Mouse (Mus musculus) c-Kit-positive CD71-positive TER-119-positive erythroid progenitor cells, embryonic 14.5 days (primary cell): ENCODE measurements around the gene Zmiz1.

Experiments used
- DNase-seq: peaks from one replicate; pipeline ENCODE4 v3.0.0-alpha.2; 2013; ENCODE audit warnings: low spot score

Gene Zmiz1

DNA sequence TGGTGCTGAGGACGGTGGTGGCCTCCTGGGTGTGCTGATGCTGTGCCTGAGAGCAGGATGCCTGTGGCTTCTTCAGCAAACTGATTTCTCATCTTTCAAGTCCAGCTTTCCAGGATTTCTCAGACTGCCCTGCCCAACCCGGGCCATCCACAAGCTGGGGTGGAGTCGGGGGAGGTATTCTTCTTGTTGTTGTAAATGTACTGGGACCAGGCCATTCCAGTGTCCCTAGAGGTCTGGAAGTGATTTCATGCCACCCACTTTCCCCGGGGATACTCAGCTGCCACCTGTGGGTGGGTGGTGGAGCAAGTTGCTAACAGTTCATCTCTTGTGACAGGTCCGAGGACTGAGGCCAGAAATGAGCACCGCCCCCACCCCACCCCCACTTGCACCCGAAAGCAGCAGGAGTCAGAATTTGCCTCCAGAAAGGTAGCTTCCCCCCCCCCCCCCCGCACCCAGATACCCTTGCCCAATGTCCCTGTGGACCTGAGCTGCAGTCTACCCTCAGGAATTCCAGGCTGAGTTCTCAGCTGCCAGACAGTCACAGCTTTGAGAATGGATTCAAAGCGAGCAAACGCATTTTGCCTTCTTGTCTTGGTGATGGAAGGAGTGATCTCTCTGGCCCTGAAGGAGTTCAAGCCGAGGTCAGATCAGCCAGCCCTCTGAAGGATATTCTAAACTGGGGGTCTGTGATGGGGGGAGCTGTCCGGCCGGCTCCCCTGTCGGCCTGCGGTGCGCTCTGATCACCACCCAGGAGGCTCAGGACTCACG, 2.1 kb upstream of the Zmiz1 start:
- DNase-seq: no peak

DNA sequence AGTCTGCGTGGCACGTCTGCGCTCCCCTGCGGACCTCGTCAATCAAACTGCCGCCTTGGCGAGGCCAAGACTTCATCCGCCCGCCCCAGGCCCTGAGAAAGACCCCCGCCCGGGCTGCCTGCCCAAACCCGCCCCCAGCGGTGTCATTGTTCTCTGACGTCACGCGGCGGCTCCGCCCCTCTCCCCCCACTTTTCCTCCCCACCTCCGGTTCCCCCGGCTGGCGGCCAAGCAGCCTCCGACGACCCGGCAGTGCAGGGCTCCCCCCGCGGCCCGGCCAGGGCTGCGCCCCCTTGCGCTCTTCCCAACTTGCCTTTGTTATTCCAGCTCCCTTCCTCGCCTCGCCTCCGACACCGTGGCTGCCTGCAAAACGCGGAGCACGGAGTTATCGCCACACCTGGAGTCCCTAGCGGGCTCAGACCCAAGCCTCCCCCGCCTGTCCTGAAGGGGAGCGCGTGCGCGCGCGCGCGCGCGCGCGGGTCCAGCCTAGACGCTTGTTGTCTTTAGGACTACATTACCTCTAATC, 1.5 kb upstream of the Zmiz1 start:
- peak; percentile 67 for DNase-seq

DNA sequence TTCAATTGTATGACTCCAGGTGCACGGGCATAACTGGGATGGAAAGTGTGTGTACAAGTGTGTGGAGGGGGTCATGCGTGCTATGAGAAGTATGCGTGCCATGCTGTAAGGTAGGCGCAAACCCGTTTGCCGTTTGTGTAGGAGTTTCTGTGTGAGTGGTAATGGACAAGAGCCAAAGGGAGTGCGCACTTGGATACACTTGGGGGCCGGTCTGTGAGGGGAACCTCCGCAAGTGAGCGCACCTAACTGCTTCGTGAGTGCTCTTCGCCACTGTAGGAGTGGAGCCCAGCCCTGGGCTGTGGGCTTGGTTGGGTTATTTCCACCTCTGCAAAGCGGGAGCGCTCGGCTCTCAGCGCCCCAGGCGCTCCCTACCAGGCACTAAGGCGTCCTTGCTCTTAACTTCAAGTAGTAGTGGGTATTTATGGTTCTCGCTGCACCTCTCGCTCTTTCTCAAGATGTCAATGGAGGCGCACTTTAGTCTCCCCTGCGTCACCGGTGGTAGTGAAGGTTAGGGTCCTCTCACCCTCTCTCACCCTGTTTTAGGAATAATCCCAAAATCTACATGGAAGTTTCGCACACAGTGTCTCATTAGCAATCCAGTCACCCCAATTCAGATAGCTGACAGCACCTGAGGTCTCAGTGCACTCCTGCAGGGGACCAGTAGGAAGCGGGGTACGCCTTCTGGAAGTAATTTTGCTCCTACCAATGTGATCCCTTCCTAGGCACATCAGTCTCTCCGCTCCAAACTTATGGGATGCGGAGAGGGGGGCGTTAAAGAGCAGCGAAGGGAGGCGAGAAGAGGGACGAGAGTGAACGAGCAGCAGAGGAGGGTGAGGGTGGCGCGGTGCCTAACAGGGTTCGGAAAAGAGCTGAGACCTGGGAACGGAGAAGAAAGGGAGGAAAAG, 622 bp upstream of the Zmiz1 start:
- peak; percentile 37 for DNase-seq

DNA sequence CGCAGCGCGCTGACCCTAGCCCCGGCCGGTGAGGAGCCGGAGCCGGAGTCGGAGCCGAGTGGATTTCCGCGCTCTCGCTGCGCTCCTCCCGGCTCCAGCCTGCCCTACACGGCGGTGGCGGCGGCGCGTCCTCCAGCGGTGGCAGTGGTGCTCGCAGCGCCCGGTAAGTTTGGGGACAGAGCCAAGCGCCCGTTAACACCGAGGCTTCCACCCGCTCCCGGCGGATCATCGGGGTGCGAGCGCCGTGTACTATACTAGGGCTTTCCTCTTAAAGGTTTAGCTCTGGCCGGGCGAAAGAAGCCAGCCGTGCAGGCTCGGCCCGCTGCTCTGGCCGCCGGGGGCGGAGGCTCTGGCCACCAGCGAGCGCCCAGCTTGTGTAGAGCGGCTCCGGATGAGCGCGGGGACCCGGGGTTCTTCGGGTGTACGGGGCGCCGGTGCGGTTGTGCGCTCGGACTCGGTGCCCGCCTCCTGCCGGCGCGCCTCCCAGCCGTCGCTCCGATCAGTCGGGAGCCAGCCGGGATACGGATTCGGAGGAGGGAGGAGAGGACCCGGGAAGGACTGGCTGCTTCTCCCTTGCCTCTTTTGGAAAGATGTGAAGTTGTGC, 511 bp downstream of the Zmiz1 start:
- DNase-seq: peak; percentile 40

DNA sequence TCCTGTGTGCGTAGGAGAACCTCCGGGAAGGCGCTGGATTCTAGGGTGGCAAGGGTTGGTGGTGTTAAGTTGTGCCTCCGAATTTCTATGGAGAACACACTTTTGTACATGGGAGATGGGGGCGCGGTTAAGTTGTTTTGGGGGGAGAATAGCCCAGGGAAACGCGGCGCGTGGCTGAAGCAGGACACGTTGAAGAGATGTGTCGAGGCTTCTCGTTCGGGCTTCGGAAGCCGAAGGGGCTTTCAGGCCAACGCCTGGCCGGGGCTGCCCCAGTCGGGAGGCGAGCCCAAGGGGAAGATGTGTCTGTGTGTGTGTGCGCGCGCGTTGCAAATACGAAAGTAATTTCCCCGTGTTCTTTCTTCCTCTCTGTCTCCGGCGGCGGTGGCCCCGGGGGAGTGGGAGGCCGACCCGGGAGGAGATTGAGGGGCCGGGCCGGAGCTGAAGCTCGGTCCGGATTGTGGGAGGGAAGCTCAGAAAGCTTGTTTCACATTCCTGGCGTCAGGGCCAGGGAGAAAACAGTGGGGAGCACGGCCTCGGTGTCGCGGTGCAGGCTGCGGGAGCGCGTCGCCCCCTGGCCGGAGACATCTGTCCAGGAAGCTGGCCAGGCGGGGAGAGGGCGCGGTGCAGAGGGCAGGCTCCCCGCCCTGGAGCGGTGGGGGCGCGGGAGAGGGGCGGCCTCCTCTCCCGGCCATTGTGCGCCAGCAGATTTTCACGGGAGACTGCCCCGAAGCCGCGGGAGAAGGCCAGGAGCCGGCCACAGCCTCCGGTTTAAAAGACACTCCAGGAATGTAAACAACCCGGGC, 1.2 kb downstream of the Zmiz1 start:
- DNase-seq: peak; percentile 23

DNA sequence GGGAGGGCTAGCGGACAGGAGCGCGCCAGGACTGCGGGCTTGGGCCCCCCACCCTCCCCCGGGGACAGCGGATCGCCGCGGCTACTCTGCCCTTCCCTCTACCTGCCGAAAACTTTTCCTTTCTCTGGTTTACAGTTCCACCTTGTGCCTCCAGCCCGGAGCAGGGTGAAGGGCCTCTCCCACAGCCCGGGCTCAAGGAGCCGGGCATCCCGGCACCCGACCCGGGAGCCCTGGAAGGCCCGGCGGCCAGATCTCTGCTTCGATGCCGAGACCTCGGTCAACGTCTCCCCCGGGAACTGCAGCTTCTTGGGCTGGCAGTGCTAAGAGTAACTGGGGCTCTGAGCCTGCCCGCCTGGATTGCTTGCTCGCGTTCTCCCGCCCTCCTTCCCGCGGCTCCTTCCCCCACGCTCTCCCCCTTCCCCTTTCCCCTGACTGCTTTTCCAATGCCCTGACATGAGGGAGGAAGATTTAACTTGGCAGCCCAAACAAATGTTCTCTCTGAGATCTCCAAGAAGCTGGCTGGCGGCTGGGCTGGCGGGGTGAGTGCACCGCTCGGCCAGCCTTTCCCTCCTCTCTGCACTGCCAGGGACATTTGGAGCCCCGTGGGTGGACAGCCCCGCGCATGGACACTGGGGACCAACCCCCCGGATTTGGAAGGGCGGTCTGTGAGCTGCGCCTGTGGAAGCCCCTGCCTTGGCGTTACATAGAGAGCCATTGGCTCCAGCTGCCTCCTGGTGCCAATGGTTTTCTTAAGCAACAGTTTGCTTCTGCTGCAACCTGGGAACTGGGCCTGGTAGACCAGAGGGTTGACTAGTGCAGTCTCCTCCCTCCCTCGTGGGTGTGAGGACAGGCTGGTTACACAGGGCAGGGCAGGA, 2.1 kb downstream of the Zmiz1 start:
- DNase-seq: no peak

DNA sequence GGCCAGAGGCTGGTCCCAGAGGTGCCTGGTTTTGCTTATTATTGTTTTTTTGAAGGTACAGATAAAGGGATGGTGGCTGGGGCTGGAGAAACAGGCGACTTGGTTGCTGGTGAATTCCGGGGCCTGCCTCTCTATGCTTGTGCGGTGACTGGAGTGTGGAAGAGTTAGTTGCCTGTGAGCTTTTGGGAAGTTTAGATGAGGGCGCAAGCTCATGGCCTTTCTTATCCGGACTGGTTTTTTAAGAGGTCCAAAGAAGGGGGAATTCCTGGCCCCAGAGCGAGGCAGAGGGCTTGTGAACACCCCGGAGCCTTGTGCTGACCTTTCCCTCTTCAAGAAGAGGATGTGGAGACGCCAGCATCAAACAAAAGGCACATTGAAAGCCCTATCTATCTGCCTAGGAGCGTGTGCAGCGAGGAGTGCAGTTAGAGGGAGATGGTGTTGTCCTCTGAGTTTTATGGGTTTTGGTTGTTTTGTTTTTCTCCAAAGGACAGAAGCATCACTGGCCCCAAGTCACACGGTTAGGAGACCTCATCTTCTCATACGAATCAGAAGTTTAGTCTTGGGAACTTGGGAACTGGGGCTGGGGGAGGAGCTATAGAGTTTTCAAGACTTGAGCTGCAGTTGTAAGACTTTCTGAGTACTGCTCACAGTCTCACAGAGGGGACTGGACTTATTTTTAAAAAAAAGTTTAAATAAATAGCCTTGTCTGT, 2.8 kb downstream of the Zmiz1 start:
- DNase-seq: no peak

DNA sequence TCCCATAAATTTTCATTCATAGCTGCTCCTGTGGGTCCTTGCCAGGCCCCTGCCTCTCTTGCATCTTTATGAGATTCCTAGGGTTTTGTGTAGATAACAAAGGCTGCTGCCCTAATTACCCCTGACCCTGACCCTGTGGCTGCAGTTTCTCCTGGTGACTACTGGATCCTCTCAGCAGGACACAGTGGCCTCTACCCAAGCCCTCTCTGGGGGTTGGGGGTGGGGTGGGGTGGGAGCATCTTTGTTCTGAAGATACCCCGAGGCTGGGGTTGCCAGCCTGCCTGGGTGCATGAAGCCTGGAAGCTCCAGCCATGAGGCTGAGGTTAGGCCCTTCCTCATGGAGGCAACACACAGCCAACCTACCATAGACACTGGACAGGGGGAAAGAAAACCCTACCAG, 4.0 kb downstream of the Zmiz1 start:
- DNase-seq: no peak

DNA sequence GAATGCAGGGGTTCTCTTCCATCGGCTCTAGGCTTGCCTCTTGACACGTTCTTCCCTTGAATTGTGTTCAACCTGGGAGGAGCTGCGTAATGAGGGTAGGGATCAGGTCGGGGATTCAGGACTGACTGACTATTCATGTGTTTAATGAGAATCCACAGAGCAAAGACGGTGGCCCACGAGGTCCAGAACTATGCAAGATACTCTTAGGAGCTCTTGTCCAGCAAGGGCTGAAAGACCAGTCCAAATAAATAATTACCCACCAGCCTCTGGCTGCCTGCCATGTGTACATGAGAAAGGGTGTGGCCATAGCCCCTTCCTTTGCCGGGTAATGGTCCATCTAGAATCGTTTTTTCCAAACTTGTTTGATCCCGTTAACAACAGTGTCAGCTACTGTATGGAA, 4.9 kb downstream of the Zmiz1 start:
- no peak for DNase-seq

DNA sequence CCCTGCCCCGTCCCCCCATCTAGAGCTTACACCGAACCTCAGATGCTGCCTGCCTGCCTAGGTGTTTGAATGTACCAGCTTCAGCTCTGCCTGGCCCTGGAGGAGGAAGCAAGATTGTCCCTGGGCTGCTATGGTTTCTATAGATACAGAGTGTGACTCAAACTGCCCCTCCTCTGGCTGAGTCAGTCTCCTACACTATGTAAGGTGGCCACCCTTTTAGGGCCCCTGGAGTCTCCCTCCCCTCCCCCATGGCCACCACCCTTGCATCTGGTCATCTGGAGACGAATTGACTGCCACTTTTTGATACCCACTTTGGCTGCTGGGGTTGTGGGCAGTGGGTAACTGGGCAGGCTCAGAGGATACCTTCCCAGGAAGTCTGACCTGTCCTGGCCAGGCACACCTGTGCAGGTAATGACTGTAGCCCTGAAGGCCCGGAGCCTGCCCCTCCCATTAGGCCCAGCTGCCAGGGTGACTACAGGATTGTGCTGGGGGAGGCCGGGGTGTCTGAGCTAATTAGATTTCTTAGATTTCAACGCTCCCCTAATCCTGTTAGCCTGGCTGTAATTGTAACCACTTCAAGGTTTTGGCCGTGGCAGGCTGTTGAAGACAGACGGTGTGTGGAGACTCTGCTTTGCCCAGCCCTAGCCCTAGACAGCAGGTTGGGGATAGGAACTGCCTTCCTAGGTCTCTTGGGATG, 5.8 kb downstream of the Zmiz1 start:
- DNase-seq: no peak

DNA sequence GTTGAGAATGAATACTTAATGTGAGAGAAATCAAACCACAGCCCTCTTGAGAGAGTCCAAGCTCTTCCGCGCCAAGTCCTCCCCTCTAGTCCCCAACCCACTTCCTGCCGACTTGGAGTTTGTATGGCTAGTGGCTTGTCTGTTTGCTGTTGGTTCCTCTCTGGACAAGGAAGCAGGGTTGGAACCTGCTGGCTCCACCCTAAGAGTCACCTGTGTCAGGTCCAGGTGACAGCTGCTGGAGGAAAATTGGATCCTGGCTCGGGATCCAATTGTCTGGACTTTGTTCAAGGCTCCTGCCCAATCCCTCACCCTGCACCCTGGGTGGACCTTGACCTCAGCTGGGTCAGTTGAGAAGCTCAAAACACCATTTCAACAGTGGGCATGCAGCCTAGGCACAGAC, 7.4 kb downstream of the Zmiz1 start:
- no peak for DNase-seq

DNA sequence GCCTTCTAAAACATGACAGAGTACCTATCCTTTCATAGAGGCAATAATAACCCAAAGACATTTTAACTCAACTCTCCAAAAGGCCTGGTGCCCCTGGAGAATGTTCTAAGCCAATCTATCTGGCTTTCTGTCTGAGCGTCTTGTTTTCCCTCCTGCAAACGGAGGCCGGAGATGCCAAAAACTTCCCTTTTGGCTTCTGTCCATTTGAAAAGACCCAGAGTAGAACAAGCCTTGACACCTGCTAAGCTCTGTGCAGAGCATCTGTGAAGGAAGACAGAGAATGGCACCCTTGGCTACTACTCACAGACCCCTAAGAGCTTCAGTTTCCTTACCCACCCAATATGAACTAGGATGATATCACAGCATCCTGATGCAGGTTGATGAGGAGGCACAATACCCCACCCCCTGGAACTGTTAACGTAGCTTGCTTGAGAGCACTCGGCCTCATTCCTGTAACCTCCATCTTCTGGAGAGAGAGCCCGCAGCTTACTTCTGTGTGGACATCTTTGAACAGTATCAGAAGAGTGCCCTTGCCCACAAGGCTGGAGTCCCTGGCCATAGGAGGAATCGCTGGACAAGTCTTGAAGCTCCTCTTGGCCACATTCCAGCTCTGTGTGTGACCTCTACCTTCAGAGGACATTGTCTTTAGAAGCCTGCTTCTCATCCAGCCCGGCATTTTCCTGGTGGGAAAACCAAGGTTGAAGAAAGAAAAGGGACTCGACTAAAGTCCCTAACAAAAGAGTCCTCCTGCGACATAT, 9.1 kb downstream of the Zmiz1 start:
- DNase-seq: no peak

DNA sequence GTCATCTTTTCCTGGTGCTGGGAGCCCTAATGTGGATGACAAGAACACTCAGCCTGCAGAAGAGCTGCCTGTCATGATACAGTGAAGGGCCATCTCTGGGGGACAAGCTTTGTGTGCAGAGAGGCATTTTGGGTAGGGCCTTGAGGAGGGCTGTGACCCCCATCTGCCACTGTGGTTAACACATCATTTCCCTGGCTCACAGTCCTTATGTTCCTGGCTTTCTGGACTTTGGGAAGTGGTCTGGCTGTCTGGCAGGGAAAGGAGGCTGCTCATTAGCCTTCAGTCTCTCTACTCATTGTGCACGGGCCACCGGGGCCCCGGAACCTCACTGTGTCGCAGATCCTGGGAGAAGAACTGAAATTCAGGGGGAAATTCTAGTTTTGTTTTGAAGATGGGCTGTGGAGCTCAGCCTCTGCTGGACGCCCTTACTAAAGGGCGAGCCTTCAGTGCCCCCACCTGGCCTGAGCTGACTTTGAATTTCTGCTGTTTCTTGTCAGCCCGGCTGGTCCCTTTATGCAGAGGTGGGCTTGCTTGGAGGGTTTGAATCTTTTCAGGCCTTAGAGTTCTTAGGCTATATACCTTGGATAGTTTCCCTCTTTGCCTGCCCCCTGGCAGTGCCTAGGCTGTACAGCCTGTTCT, 10.0 kb downstream of the Zmiz1 start:
- no peak for DNase-seq

DNA sequence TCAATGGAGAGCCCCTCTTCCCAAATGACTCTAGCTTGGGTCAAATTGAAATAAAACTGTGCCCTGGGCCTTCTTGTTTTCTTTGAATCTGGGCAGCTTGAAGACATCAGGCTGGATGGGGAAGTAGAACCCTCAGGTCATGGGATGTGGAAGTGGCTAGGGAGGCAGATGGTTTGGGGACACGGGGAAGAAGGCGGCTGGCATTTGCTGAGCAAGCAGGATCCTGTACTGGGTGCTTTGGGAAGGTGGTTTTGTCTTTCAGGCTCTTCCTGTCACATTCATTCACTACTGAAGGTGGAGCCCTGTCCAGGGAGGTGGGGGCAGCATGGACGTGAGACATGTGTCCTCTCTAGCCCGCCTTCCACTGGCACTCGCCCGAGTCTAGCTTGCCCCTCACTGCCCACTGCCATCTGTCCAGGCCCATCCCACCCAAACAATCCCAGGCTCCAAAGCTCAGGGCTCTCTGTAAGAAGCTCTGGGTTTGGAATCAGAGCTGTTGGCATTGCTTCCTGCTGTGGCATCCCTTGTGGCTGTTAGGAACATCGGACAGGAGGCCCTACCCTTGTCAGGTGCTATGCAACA, 11.3 kb downstream of the Zmiz1 start:
- no peak for DNase-seq

DNA sequence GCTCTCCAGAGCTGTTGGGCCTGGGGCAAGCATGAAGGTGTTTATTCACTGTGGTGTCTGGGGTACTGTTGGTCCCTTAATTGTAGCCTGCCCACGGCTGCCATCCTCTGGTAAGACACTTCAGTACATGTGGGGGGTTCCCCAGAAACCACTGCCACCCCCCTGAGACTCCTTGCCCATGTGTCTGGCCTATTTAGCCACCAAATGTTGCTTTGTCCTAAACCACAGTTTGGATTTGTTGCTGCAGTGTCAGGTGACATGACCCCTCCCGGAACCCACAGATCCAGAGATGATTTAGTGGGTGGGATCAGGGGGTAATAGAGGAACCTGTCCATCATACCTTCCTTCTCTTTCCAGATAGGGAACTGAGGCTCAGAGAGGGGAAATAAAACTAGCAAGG, 12.1 kb downstream of the Zmiz1 start:
- DNase-seq: no peak

DNA sequence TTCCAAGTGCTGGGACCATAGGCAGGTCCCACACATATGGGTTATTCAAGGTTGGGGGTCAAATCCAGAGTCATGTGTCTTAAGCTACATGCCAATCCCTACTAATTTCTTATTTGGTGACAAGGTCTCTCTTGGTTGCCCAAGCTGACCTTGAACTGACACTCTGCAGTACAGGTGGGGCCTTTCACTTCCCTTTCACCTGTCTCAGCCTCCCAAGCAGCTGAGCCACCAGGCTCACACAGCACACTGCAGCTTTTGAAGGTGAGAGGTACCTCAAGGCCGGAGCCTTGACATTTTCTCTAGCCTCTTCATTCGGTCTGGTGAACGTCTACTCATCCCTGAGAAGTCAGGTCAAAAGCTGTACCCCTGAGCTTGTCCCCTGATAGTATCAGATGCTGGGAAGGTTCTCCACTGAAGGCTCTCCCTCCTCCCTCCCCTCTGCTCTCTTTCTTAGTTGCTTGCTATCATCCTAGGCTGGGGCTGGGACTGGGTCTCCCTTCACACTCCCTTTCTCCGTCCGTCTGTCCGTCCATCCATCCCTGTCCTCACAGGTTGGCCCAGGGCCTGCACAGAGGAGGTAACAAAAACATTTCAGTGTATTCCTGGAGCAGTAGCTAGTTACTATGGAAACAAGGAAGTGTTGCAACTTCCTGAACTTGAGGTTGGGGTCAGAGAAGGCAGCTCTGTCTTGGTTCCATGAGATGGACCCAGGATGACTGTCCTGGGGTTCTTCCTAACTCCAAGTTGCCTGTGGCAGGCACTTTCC, 13.3 kb downstream of the Zmiz1 start:
- DNase-seq: no peak

DNA sequence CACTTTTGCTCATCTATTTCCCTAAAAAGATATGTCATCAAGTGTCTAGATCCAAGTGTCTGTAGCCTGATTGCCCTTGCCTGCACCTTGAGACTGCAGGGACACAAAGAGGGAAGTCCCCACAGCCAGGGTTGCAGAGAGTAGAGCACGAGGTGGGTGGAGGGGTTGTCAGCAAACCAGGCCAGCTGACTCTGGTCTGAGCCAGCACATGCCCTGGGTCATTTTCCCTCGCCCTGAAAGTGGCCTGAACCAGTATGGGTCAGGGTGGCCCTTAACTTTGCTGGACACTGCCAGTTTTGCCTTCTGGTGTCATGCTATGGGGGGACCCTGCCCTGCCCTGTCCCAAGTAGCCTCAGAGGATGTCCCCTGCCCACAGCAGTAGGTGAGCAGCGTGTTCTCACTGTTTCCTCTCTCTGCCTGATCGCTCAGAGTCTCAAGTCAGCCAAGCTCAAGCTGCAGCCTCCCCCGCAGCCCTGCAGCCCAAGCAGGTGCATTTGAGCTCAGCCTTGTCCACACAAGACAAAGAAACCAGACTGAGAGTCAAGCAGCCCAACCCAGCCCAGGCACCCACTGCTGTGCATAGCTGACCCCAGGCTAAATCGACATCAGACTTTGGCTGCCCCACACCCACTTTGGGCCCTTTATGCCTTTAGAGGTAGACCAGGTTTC, 14.1 kb downstream of the Zmiz1 start:
- no peak for DNase-seq
